Mouse (Mus musculus) intestine, embryonic 14.5 days (tissue): ENCODE measurements around the gene Ptprj. TPM values are rescaled to one million over a fixed set of nuclear protein-coding genes. Genes with fewer than 3 reads are reported as not detected.
"Not testable (repeated sequence)": the region's sequence is repeated elsewhere in the genome, so short reads cannot be mapped to it uniquely, and the experiment has no call there.

ENCODE experiments used
- ATAC-seq: fragments of 200-750 bp; cut with Nextera tagmentation; replicated peaks from 2 replicates; pipeline ENCODE4 v1.8.0; 2017; ENCODE audit warnings: low read depth, moderate number of reproducible peaks, moderate TSS enrichment, moderate library complexity; ENCODE audit not compliant: low FRiP score, low TSS enrichment
- DNase-seq: peaks from one replicate; pipeline ENCODE4 v3.0.0-alpha.2; 2018; ENCODE audit warnings: low spot score
- H3K27ac ChIP-seq: fragments of 300-500 bp; sonication (generic); 2 replicates; pipeline ENCODE4 v1.5.1; 2014; ENCODE audit warnings: low read depth, mild to moderate bottlenecking, control low read depth
- H3K27me3 ChIP-seq: fragments of 300-500 bp; sonication (generic); replicated peaks from 2 replicates; pipeline ENCODE4 v1.6.1; 2014; ENCODE audit warnings: low read length, control low read depth; ENCODE audit not compliant: control insufficient read depth, insufficient read depth
- H3K36me3 ChIP-seq: fragments of 300-500 bp; sonication (generic); 2 replicates; pipeline ENCODE4 v1.6.1; 2014; ENCODE audit warnings: low read length, control low read depth; ENCODE audit not compliant: control insufficient read depth, insufficient read depth
- H3K4me1 ChIP-seq: fragments of 300-500 bp; sonication (generic); replicated peaks from 2 replicates; pipeline ENCODE4 v1.6.1; 2014; ENCODE audit warnings: low read length, control low read depth, mixed read lengths; ENCODE audit not compliant: control insufficient read depth, insufficient read depth
- H3K4me2 ChIP-seq: fragments of 300-500 bp; sonication (generic); 2 replicates; pipeline ENCODE4 v1.6.1; 2014; ENCODE audit warnings: low read length
- H3K4me3 ChIP-seq: fragments of 300-500 bp; sonication (generic); 2 replicates; pipeline ENCODE4 v1.5.1; 2014; ENCODE audit warnings: low read depth, low read length, control low read depth, mixed read lengths
- H3K9ac ChIP-seq: fragments of 300-500 bp; sonication (generic); 2 replicates; pipeline ENCODE4 v1.6.1; 2014; ENCODE audit warnings: mild to moderate bottlenecking, low read length
- H3K9me3 ChIP-seq: fragments of 300-500 bp; sonication (generic); 2 replicates; pipeline ENCODE4 v1.6.1; 2016; ENCODE audit warnings: low read length, control low read depth; ENCODE audit not compliant: control insufficient read depth
- WGBS: fragments of 180-500 bp; shearing (Covaris S2); extraction: QIAGEN DNeasy Blood & Tissue Kit; methylation state at CpG from one replicate; pipeline ENCODE4 v1.1.7; 2014; 5-methylcytosine and 5-hydroxymethylcytosine counted together
- polyA plus RNA-seq: library from polyadenylated mRNA; unstranded; fragments of >200 nt; fragmentation: Nextera tagmentation; extraction: Ambion mirVana; gene quantifications from 2 replicates; pipeline ENCODE4 v1.2.1, GENCODE M21; 2014

The Ptprj gene
- polyA plus RNA-seq, 1 experiment from 2014 or later, result 8.3 TPM

- not testable (repeated sequence) for H3K27me3 ChIP-seq, H3K9ac ChIP-seq, H3K4me1 ChIP-seq, H3K36me3 ChIP-seq, H3K4me2 ChIP-seq, H3K4me3 ChIP-seq, DNase-seq, H3K27ac ChIP-seq, H3K9me3 ChIP-seq, ATAC-seq
- WGBS, result 96% methylated on average over 1 of the region's 5 CpGs
Measured at GRCm38 (mm10) chr2:90437453-90437852, 143.0 kb downstream of the Ptprj start.

GRCm38 (mm10) chr2:90429782-90430181 is 150.7 kb downstream of the Ptprj start:
- WGBS, result no CpG with 5 or more reads among the region's 4 CpGs
- H3K36me3 ChIP-seq, H3K9ac ChIP-seq, H3K27ac ChIP-seq, DNase-seq, H3K27me3 ChIP-seq, H3K4me3 ChIP-seq, H3K9me3 ChIP-seq, H3K4me2 ChIP-seq, H3K4me1 ChIP-seq: not testable (repeated sequence)
- ATAC-seq, result peak; percentile 70

GRCm38 (mm10) chr2:90428988-90429717 is 151.3 kb downstream of the Ptprj start:
- H3K4me3 ChIP-seq, H3K9ac ChIP-seq, H3K4me2 ChIP-seq, H3K4me1 ChIP-seq, H3K27me3 ChIP-seq, H3K36me3 ChIP-seq, DNase-seq, H3K27ac ChIP-seq, H3K9me3 ChIP-seq: not testable (repeated sequence)
- no CpG with 5 or more reads among the region's 11 CpGs for WGBS
- ATAC-seq, result peak; percentile 27; the same call in 1 of the 2 replicates

- DNase-seq, H3K4me3 ChIP-seq, H3K9ac ChIP-seq, H3K27me3 ChIP-seq, H3K36me3 ChIP-seq, H3K4me1 ChIP-seq, H3K4me2 ChIP-seq, H3K27ac ChIP-seq, ATAC-seq, H3K9me3 ChIP-seq: not testable (repeated sequence)
- WGBS, result no CpG with 5 or more reads among the region's 4 CpGs
Measured at GRCm38 (mm10) chr2:90424937-90425336, 155.5 kb downstream of the Ptprj start.

GRCm38 (mm10) chr2:90422282-90422681 is 158.2 kb downstream of the Ptprj start:
- H3K36me3 ChIP-seq, H3K9me3 ChIP-seq, H3K9ac ChIP-seq, H3K4me1 ChIP-seq, ATAC-seq, DNase-seq, H3K27me3 ChIP-seq, H3K4me3 ChIP-seq, H3K27ac ChIP-seq, H3K4me2 ChIP-seq: not testable (repeated sequence)
- 91% methylated on average over 6 of the region's 6 CpGs for WGBS

- H3K27ac ChIP-seq, H3K27me3 ChIP-seq, H3K4me3 ChIP-seq, H3K9me3 ChIP-seq, H3K4me2 ChIP-seq, H3K9ac ChIP-seq, ATAC-seq, H3K36me3 ChIP-seq, DNase-seq, H3K4me1 ChIP-seq: not testable (repeated sequence)
- WGBS, result 82% methylated on average over 4 of the region's 4 CpGs
Measured at GRCm38 (mm10) chr2:90414110-90414821, 166.2 kb downstream of the Ptprj start.

- 77% methylated on average over 5 of the region's 7 CpGs for WGBS
- H3K4me2 ChIP-seq, DNase-seq, H3K27me3 ChIP-seq, H3K36me3 ChIP-seq, H3K9me3 ChIP-seq, H3K4me1 ChIP-seq, H3K4me3 ChIP-seq, H3K27ac ChIP-seq, H3K9ac ChIP-seq, ATAC-seq: not testable (repeated sequence)
Measured at GRCm38 (mm10) chr2:90398633-90399107, 181.8 kb downstream of the Ptprj start, which contains the start of gene Olfr1274-ps. Gene Olfr1274-ps, plus strand, starts transcription at chr2:90398683.
